Mouse (Mus musculus) ovary, postnatal 10 days (tissue): ENCODE measurements around the gene Padi3.

Source experiments
- DNase-seq: peaks from one replicate; pipeline ENCODE4 v3.0.0; 2022; ENCODE audit warnings: low spot score

The Padi3 gene

DNA sequence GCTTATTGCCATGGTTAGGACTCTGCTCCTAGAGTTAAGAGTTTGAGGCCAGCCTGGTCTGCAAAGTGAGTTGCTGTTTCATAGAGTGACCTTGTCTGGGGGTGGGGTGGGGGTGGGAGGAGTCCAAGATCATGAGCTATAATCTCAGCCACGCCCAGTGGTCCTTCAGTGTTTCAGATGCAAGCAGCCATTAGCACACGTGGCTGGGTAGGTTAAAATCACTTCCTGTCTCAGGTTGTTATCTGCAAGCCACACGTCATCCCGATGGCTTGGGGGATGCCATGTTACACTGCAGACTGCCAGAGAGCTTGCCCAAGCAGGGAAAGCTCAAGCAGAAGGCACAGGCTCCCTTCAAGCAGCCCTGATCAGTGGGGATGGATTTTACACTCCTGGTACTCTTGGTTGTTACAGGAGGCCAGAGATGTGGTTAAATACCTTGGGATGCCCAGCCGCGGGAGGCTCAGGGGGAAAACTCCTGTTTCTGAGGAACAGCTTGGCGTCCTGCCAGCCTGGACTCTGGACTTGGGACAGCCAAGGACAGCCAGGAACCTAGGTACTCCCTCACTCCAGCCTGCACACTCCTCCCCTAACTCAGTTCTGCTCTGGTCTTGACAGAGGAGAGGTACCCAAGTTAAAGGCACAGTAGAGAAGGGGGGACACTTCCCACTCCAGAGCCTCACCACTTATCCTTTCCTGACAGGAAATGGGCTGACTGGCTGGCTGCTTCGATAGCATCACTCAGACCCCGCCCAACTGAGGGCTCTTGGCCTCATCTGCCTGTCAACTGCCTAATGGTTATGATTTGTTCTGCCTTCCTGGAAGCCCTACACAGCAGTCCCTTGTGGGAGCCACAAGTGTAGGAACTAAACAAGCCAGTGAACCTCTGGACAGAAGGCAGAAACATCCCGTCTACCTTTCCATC lies 5.8 kb upstream of the Padi3 start:
- DNase-seq: no peak

DNA sequence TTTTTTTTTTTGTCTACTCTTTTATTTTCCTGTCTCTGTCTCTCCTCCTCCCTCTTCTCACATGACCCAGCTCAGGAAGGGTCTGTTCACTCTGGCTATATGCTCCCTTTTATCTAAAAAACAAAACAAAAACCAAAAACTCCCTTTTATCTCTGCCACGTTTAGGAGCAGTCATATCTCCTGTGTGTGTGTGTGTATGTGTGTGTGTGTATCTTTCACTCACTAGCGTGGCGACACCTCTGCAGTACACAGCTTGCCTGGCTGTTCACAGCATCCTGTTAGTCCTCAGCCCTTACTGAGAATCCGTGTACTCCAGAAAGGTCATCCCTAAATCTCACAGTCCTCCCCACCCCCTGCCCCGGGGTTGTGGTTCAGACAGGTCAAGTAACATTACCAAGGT lies 5.0 kb upstream of the Padi3 start:
- no peak for DNase-seq

- DNase-seq: peak; percentile 10
Observed at GRCm38 (mm10) chr4:140814241-140815225, 4.1 kb upstream of the Padi3 start.

GRCm38 (mm10) chr4:140813358-140814185 lies 3.1 kb upstream of the Padi3 start:
- no peak for DNase-seq

DNA sequence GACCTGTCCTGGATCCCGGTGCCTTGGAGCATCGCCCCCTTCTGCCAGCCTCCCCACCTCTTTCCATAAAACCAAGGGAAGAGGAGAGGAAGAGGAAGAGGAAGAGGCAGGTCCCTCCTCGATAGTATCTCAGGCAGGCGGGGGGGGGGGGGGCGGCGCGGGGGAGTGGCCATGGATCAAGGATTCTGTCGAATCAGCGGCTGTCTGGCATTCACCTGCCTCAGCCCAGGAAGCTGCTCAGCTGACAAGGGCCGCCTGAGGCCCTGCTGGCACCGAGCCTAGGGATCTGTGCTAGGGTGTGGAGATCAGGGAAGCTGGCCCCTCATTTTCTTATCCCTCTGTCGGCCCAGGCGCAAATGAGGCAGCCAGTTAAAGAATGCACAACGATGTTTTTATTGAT lies 2.2 kb upstream of the Padi3 start:
- no peak for DNase-seq

GRCm38 (mm10) chr4:140812191-140812590 lies 1.7 kb upstream of the Padi3 start:
- DNase-seq: no peak

- DNase-seq: no peak
Observed at GRCm38 (mm10) chr4:140809118-140809517, 1.3 kb downstream of the Padi3 start.

GRCm38 (mm10) chr4:140804601-140805000 lies 5.8 kb downstream of the Padi3 start:
- no peak for DNase-seq

- DNase-seq: no peak
Observed at GRCm38 (mm10) chr4:140801364-140801763, 9.1 kb downstream of the Padi3 start.

DNA sequence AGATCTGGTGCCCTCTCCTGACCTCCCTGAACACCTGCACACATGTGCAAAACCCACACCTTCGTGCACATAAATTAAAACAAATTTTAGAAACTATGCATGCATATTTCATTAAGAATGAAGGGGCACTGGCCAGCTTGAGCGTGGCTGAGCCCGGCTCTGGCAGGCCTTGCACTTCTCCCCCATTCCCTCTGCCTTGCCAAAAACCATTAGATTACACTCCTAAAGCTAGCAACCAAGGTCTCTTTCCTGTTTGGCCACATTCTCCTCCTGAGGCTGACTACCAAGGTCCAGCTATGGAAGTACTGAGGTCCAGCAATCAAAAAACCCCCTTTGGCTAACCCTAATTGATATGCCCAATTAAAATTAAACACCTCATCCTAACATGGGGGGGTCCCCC lies 13.7 kb downstream of the Padi3 start:
- DNase-seq: no peak

- DNase-seq: no peak
Observed at GRCm38 (mm10) chr4:140794678-140795077, 15.8 kb downstream of the Padi3 start.

DNA sequence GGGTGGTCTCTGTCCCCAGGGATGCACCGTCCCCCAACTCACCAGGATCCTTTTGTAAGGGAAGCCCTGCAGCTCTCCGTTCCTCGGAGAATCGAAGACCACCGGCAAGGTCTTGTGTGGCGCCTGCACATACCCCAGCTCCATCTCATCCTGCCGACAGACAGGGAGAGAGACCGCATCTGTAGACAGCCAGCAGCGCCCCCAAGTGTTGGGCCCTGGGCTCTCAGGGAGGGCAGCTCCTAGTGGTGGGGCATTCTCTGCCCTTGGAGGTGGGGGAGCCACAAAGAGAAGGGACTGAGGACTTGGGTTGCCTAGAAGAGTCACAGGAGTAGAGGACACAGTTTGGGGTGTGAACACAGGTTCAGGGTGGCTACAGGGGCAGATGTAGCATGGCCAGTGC lies 16.7 kb downstream of the Padi3 start:
- no peak for DNase-seq

- DNase-seq: no peak
Observed at GRCm38 (mm10) chr4:140792584-140792983, 17.9 kb downstream of the Padi3 start.

GRCm38 (mm10) chr4:140791071-140791470 lies 19.4 kb downstream of the Padi3 start:
- DNase-seq: no peak

- peak; percentile 38 for DNase-seq
Observed at GRCm38 (mm10) chr4:140789983-140790382, 20.5 kb downstream of the Padi3 start.

GRCm38 (mm10) chr4:140788983-140789382 lies 21.5 kb downstream of the Padi3 start:
- DNase-seq: peak; percentile 63

DNA sequence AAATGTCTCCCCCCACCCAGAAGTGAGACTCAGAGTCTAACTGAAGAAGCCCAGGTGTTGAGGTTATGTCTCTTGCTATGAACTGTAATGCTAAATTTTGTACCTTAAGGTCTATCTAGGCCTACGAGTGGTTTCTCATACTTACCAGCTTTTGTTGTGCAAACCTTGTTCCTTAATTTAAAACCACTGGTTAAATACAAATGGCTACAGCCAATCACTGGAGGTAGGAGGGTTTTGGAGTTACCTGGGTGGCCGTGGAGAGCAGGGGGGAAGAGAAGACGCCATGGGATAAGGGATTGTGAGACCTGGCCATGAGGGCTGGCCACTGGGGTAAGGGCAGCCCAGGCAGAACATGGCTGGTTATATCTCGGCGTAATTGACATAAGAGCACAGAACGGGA lies 22.2 kb downstream of the Padi3 start:
- DNase-seq: no peak

- no peak for DNase-seq
Observed at GRCm38 (mm10) chr4:140787414-140787813, 23.0 kb downstream of the Padi3 start.

- DNase-seq: no peak
Observed at GRCm38 (mm10) chr4:140785217-140785616, 25.2 kb downstream of the Padi3 start.

- DNase-seq: no peak
Observed at GRCm38 (mm10) chr4:140784292-140784945, 26.0 kb downstream of the Padi3 start.

- DNase-seq: no peak
Observed at GRCm38 (mm10) chr4:140782821-140783220, 27.6 kb downstream of the Padi3 start.
